Mouse (Mus musculus): Measurements from ENCODE around the gene St8sia1. TPM values are rescaled to one million over a fixed set of nuclear protein-coding genes. Genes with fewer than 3 reads are reported as not detected.

The St8sia1 gene
- total and polyA plus RNA-seq, 3 experiments, result 0.01 TPM; not detected in 2

DNA sequence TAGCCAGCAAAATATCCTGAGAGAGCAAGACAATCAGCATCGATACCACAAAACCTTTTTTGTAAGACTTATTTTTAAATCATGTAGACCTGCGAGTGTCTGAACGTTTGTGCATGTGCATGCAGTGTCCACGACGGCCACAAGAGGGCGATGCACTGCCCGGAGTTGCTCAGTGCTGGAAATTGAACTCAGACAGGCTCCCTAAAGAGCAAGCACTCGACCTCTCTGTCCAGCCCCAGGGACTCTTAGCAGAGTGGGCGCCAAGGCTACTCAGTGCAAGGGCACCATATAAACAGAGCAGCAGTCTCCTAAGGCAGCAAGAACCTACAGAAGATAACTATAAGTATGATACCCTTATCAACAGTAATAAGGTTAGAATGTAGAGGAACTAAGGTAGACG is 24.5 kb upstream of the St8sia1 start:
- Histone ChIP-seq H3K27ac (ENCODE audit: control insufficient read depth, low read depth, low read length) (no peak overlapping the region), H3K27me3 (ENCODE audit: control insufficient read depth in 1 of 2, insufficient read depth in 2 of 2, low read length in 2 of 2) (peaks cover 0 to 2% of the 10 kb centered on the region in 2 experiments; a peak in 3 of 4 replicates), H3K9me3 (replicated peaks; ENCODE audit: insufficient read depth, low read length) (no peaks in the 10 kb centered on the region), H3K9ac (ENCODE audit: control insufficient read depth, low read depth, low read length, poor library complexity, severe bottlenecking) (no peak overlapping the region), H3K4me1 (ENCODE audit: control insufficient read depth in 1 of 2, insufficient read depth in 2 of 2, low read length in 2 of 2) (peaks cover 0 to 7% of the 10 kb centered on the region in 2 experiments; a peak in 2 of 4 replicates), H3K79me2 (ENCODE audit: control insufficient read depth, insufficient read depth, low read length, poor library complexity) (no peaks in the 10 kb centered on the region), H3K36me3 (ENCODE audit: control insufficient read depth in 1 of 2, insufficient read depth in 2 of 2, low read length in 2 of 2) (peaks cover 0 to 3% of the 10 kb centered on the region in 2 experiments; a peak in 2 of 4 replicates), H3K4me3 (ENCODE audit: control insufficient read depth in 1 of 2, insufficient read depth in 1 of 2, low read depth in 2 of 2, low read length in 2 of 2) (no peak overlapping the region)
- DNase-seq (ENCODE audit: low read depth, low spot score), result peak; percentile 81
- TF ChIP-seq HCFC1 (IDR thresholded peaks at IDR 0.05; ENCODE audit: low read depth, low read length), result no peak
- TF ChIP-seq ZNF384 (IDR thresholded peaks at IDR 0.05; ENCODE audit: low read depth, low read length), result 0 out of 2 replicates have a peak, but pooled peaks have one; percentile 8
- peak; percentile 55; the same call in 1 of the 2 replicates for TF ChIP-seq MYC (IDR thresholded peaks at IDR 0.05; ENCODE audit: low read depth, low read length)
- peak; percentile 92 to 97 (median 95) for TF ChIP-seq CTCF (IDR thresholded peaks at IDR 0.05 in 2 of 3, conservative IDR thresholded peaks at IDR 0.05 in 1 of 3; ENCODE audit: control insufficient read depth in 1 of 3, insufficient read depth in 1 of 3, low read depth in 2 of 3, low read length in 3 of 3, poor library complexity in 1 of 3, severe bottlenecking in 1 of 3)
- peak; percentile 72 for TF ChIP-seq RAD21 (IDR thresholded peaks at IDR 0.05; ENCODE audit: low read depth, low read length)
- peak; percentile 90 for TF ChIP-seq SMC3 (IDR thresholded peaks at IDR 0.05; ENCODE audit: low read depth, low read length)
- TF ChIP-seq POLR2AphosphoS2 (IDR thresholded peaks at IDR 0.05; ENCODE audit: low read length), result no peak
- no peak for TF ChIP-seq BHLHE40 (IDR thresholded peaks at IDR 0.05; ENCODE audit: borderline replicate concordance, low read depth, low read length)
- TF ChIP-seq ZC3H11A (IDR thresholded peaks at IDR 0.05; ENCODE audit: low read depth, low read length), result peak; percentile 60; the same call in 1 of the 2 replicates

GRCm38 (mm10) chr6:142988231-142988630 is 24.0 kb upstream of the St8sia1 start:
- Histone ChIP-seq H3K4me3 (ENCODE audit: control insufficient read depth in 1 of 2, insufficient read depth in 1 of 2, low read depth in 2 of 2, low read length in 2 of 2) (no peak overlapping the region), H3K9ac (ENCODE audit: control insufficient read depth, low read depth, low read length, poor library complexity, severe bottlenecking) (no peak overlapping the region), H3K27me3 (ENCODE audit: control insufficient read depth in 1 of 2, insufficient read depth in 2 of 2, low read length in 2 of 2) (peaks cover 0 to 2% of the 10 kb centered on the region in 2 experiments; a peak in 2 of 4 replicates), H3K9me3 (replicated peaks; ENCODE audit: insufficient read depth, low read length) (no peaks in the 10 kb centered on the region), H3K79me2 (ENCODE audit: control insufficient read depth, insufficient read depth, low read length, poor library complexity) (no peaks in the 10 kb centered on the region), H3K4me1 (ENCODE audit: control insufficient read depth in 1 of 2, insufficient read depth in 2 of 2, low read length in 2 of 2) (peaks cover 0 to 7% of the 10 kb centered on the region in 2 experiments; a peak in 2 of 4 replicates), H3K36me3 (ENCODE audit: control insufficient read depth in 1 of 2, insufficient read depth in 2 of 2, low read length in 2 of 2) (peaks cover 0 to 3% of the 10 kb centered on the region in 2 experiments; a peak in 2 of 4 replicates), H3K27ac (ENCODE audit: control insufficient read depth, low read depth, low read length) (no peak overlapping the region)
- TF ChIP-seq MYB (IDR thresholded peaks at IDR 0.05; ENCODE audit: low read depth, low read length), result no peak
- TF ChIP-seq TAL1 (IDR thresholded peaks at IDR 0.05; ENCODE audit: low read length), result no peak
- no peak for TF ChIP-seq TBP (IDR thresholded peaks at IDR 0.05; ENCODE audit: low read depth, low read length)
- TF ChIP-seq MYC (IDR thresholded peaks at IDR 0.05; ENCODE audit: low read depth, low read length), result no peak
- no peak for TF ChIP-seq RCOR1 (IDR thresholded peaks at IDR 0.05; ENCODE audit: low read depth, low read length)
- no peak for TF ChIP-seq UBTF (IDR thresholded peaks at IDR 0.05; ENCODE audit: borderline replicate concordance, insufficient read depth, low read depth, low read length)
- no peak for TF ChIP-seq ZNF384 (IDR thresholded peaks at IDR 0.05; ENCODE audit: low read depth, low read length)
- TF ChIP-seq CTCF (IDR thresholded peaks at IDR 0.05 in 2 of 3, conservative IDR thresholded peaks at IDR 0.05 in 1 of 3; ENCODE audit: control insufficient read depth in 1 of 3, insufficient read depth in 1 of 3, low read depth in 2 of 3, low read length in 3 of 3, poor library complexity in 1 of 3, severe bottlenecking in 1 of 3), result no peak
- no peak for TF ChIP-seq SMC3 (IDR thresholded peaks at IDR 0.05; ENCODE audit: low read depth, low read length)
- no peak for TF ChIP-seq ZC3H11A (IDR thresholded peaks at IDR 0.05; ENCODE audit: low read depth, low read length)
- no peak for TF ChIP-seq GATA1 (IDR thresholded peaks at IDR 0.05; ENCODE audit: low read depth, low read length)
- DNase-seq (ENCODE audit: low read depth, low spot score), result no peak
